ENCODE assay signal across 14 mouse cellular contexts in genomic region chr7:26311786-26312185, GRCm38 (mm10). TPM values are rescaled to one million over a fixed set of nuclear protein-coding genes. Genes with fewer than 3 reads are reported as not detected.
"Had no signal": no experiment of that assay in that cellular context is flagged by ENCODE, and none has a peak within 500 bp of the region (broad histone marks: within the 10 kb centered on the region; RNA-seq: fewer than 3 reads in every experiment).

No protein-coding gene starts in this region.

RNA-seq across cellular contexts. Expression of gene Cyp2a4, which starts 4.8 kb away (rescaled TPM):
- total RNA-seq: neutrophil, adult 5-6 weeks had no signal
- polyA plus RNA-seq: neural tube, embryonic 13.5 days; neural tube, embryonic 14.5 days; neural tube, embryonic 15.5 days; small intestine, adult 2 months; spleen, adult 2 months; stomach, embryonic 14.5 days; stomach, embryonic 15.5 days; stomach, embryonic 16.5 days; stomach, postnatal 0 days; testis, adult 2 months; thymus, adult 2 months; thymus, postnatal 0 days; urinary bladder, adult 2 months had no signal

RNA-seq across cellular contexts. Expression of gene Vmn1r184, which starts 51.7 kb away (rescaled TPM):
- total RNA-seq: neutrophil, adult 5-6 weeks had no signal
- polyA plus RNA-seq: neural tube, embryonic 13.5 days; neural tube, embryonic 14.5 days; neural tube, embryonic 15.5 days; small intestine, adult 2 months; spleen, adult 2 months; stomach, embryonic 14.5 days; stomach, embryonic 15.5 days; stomach, embryonic 16.5 days; stomach, postnatal 0 days; testis, adult 2 months; thymus, adult 2 months; thymus, postnatal 0 days; urinary bladder, adult 2 months had no signal
